Mouse (Mus musculus) spleen, postnatal 14 days (tissue): Measurements from ENCODE around the gene Ggct.

Experiments
- DNase-seq, 2 experiments: peaks; one replicate each; pipeline ENCODE4 v3.0.0; 2021 to 2022; ENCODE audit warnings: low spot score in 2 of 2

Ggct gene

DNA sequence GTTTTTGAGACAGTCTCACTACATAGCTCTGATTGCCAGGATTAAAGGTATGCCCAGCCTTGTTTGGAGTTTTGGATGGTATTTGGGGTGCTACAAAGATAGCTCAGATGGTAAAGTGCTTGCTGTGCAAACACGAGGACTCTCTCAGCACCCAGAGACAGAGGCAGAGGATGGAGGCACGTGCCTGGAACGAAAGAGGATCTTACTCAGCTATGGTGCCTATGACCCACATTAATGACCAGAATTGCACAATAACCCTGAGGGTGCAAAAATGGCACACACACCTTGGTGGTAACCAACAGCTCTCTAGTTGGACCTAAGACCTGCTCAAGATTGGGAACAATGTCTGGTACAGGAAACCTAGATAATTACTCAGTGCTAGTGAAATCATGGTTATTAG lies 40.2 kb downstream of the Ggct start:
- no peak for DNase-seq

GRCm38 (mm10) chr6:54948682-54949081 lies 44.1 kb downstream of the Ggct start:
- no peak for DNase-seq

- no peak for DNase-seq
Measured at GRCm38 (mm10) chr6:54946241-54946953, 46.4 kb downstream of the Ggct start.

- DNase-seq, result no peak
Measured at GRCm38 (mm10) chr6:54944551-54944950, 48.2 kb downstream of the Ggct start.

- DNase-seq, result no peak
Measured at GRCm38 (mm10) chr6:54943753-54944152, 49.0 kb downstream of the Ggct start.

DNA sequence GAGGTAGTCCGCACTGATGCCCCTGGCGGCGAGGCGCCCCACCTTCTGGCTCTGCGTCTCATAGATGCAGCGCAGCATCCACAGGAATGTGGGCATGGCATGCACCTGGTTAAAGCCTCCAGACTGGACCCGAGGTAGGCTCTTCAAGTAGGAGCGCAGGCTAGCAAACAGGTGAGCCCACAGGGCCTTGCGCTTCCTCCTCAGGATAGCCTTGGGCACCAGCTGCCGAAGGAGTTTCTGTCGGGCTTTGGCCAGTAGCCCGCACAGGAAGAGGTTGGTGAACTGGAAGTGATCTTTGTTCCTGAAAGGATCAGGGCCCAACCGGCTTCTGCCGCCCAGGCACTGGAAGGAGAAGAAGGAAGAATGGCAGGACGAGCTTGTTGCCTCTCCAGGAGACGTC lies 49.5 kb downstream of the Ggct start:
- no peak for DNase-seq

DNA sequence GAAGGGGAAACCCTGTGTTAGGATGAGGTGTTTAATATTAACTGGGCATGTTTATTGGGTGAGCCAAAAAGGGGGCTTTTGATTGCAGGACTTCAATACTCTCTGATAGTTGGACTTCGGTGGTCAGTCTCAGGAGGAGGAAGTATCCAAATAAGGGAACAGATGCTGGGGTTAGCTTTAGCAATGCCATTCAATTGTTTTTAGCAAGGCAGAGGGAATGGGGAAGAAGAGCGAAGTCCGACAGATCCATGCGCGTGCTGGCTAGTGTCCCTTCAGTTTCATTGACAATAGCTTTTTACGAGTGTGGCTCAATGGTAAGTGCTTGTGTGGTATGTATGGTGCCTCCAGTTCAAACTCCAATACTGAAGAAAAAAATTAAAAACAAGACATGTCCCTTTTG lies 51.6 kb downstream of the Ggct start:
- no peak for DNase-seq

DNA sequence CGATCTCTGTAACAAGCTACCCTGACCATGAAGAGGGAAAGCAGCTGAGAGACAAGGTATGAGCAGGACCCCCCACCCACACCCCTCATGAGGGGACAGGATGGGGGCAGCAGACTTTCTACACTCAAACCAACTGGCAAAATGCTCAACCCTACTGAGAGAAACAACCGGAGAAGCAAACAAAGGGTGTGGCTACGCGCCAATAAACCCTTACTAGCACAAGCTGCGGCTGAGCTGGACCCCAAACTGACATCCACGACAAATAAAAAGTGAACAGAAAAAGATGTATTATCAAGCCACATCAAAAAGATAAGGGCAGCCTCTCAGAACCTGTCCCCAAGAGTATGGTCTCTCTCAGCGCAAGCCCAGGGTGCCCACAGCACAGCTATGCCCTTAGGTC lies 52.6 kb downstream of the Ggct start:
- no peak for DNase-seq

DNA sequence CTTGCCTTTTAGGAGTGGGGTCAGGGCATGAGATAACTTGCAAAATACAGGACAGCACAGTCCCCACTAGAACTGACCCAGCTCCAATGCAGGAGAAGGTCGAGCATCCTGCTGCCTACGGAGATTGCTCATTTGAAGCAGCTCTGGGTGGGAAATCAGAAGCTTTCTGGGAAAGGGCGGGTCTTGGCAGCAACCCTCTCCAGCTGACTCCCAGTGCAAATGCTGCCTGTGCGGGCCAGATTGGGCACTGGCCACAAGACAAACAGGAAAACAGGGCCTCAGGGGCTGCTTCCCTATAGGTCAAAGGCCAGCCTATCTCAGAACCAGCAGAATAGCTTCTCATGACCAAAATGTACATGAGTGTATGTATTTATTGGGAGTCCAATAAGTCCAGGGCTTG lies 53.1 kb downstream of the Ggct start:
- no peak for DNase-seq

- no peak for DNase-seq
Measured at GRCm38 (mm10) chr6:54936496-54936895, 56.3 kb downstream of the Ggct start.

DNA sequence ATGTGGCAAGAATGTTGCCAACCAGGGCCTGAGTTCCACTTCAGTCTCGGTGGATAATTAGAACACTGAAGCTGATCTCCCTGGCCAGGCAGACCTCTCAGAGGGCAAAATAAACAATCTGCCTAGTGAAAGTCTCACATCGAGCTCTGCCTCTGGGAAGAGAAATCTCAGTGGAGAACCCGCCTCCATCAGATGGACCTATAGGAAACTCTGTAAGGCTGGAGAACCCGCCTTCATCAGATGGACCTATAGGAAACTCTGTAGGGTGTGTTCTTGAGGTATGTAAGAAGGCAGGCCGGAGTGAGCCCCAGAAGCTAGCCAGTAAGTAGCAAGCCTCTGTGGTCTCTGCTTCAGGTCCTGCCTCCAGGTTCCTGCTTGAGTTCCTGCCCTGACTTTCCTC lies 57.8 kb downstream of the Ggct start:
- DNase-seq, result no peak

- DNase-seq, result peak in 1 of 2 experiments; percentile 6
Measured at GRCm38 (mm10) chr6:54934313-54934712, 58.4 kb downstream of the Ggct start.

GRCm38 (mm10) chr6:54933866-54934265 lies 58.9 kb downstream of the Ggct start:
- peak in 1 of 2 experiments; percentile 4 for DNase-seq

DNA sequence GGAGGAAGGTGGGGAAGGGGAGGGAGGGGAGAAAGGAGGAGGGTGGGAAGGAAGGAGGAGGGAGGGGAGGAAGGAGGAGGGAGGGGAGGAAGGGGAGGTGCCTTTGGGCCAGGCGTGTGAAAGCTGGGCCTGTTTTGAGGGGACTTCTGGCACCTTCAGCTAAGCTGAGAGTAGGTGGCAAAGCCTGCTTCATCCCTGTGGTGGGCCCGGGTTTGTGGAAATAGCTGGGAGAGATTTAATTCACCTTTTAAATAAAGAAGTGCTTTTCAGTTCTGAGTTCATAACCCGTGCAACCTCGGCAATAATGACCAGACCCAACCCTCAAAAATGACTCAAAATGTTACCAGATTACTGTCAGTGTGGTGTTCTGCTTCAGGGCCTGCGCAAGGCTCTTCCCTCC lies 59.5 kb downstream of the Ggct start:
- peak in 1 of 2 experiments; percentile 0 for DNase-seq
